Mouse (Mus musculus) heart, postnatal 0 days (tissue): ENCODE measurements around the gene Vsig10l.

Experiments used
- CTCF ChIP-seq: IDR thresholded peaks from 2 replicates; pipeline ENCODE4 v1.5.1; 2016; ENCODE audit warnings: antibody characterized with exemption, control low read depth, low read depth
- EP300 ChIP-seq: IDR thresholded peaks from 2 replicates; pipeline ENCODE4 v1.6.1; 2016; ENCODE audit warnings: antibody characterized with exemption, low read depth

GRCm38 (mm10) chr7:43447801-43448200 lies 15.2 kb upstream of the Vsig10l start:
- no peak for TF ChIP-seq CTCF
- TF ChIP-seq EP300: no peak
